Mouse (Mus musculus): ENCODE results near the gene Dhdh.
A peak's percentile ranks its signal among the peaks of the same experiment; 100 is the strongest.
"Not testable (repeated sequence)": the region's sequence is repeated elsewhere in the genome, so short reads cannot be mapped to it uniquely, and the experiment has no call there.

Dhdh gene

DNA sequence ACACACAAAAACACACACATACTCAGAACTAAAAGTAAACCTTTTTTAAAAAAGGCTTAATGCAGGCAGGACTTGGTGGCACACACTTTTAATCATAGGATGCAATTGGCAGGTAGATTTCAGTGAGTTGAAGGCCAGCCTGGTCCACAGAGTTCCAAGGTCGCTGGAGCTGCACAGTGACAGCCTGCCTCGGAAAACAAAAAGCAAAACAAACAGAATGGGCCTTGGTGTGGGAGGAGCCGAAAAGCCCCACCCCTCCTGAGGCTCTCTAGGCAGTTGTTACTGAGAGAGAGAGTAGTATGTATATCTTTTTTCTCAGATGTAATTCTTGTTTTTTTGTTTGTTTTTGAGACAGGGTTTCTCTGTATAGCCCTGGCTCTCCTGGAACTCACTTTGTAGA lies 2.7 kb upstream of the Dhdh start:
- Histone ChIP-seq H3K36me3 (ENCODE audit: control insufficient read depth, insufficient read depth, low read length, poor library complexity, severe bottlenecking) (no peaks in the 10 kb centered on the region; the same call in none of the 2 replicates), H3K27me3 (ENCODE audit: control insufficient read depth, insufficient read depth, low read length, poor library complexity, severe bottlenecking) (no peaks in the 10 kb centered on the region)
- no peak for DNase-seq (ENCODE audit: low read depth, low spot score)

DNA sequence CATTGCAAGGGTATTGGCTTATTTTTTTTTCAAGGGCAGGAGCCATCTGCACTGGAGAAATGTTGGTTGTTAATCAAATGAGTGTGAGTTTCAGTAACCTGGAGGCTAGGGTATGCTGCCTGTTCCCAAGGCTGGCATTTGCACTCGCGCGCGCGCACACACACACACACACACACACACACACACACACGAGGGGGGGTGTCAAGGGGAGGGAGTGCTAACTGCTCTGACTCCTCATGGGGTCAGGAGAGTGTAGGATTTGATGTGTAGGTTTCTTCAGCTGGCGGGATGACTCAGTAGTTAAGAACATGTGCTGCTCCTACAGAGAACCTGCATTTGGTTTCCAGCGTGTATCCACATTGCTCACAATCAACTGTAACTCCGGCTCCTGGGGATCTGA lies 2.2 kb upstream of the Dhdh start:
- Histone ChIP-seq H3K36me3 (ENCODE audit: control insufficient read depth, insufficient read depth, low read length, poor library complexity, severe bottlenecking) (no peaks in the 10 kb centered on the region; the same call in none of the 2 replicates), H3K27me3 (ENCODE audit: control insufficient read depth, insufficient read depth, low read length, poor library complexity, severe bottlenecking) (no peaks in the 10 kb centered on the region)
- no peak for DNase-seq (ENCODE audit: low read depth, low spot score)

DNA sequence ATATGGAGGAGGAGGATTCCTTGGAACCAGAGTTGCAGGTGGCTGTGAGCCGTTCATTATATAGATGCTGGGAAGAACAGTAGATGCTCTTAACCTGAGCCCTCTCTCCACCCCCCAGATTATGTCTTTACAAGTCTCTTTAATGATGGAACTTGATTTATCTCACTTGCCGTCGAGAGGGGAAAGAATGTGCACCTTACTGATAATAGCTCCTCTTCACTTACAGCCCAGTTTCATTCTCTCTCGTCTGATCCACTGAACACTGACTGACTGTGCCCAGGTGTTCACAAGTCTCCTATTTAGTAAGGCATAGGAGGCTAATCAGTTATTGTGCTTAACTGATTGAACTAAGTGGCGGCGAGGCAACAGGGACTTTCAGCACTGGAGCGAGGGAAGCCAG lies 973 bp upstream of the Dhdh start:
- DNase-seq (ENCODE audit: low read depth, low spot score) = no peak

DNA sequence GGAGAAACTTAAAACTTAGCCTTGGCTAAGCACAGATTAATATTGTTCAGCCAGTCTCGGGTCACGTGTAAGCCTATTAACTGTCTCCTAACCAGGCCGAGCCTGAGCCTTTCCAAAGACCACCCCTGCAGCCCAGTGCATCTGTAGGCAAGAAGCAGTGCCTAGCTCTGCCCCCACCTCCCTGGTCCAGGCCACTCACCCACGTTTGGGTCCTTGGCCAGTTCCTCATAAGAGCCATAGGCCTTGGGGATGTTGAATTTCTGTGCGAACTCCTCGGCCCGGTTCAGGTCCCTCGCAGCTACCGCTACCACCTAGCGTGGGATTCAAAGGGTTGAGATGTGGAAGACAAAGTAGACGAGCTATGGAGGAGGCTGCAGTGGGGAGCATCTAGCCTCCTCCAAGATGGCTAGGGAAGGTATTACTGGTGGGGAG lies 728 bp downstream of the Dhdh start:
- no peaks in the 10 kb centered on the region for H3K36me3 ChIP-seq (ENCODE audit: control insufficient read depth, insufficient read depth, low read length, poor library complexity, severe bottlenecking)
- no peak for DNase-seq (ENCODE audit: low read depth, low spot score)
- no peaks in the 10 kb centered on the region for H3K27me3 ChIP-seq (ENCODE audit: control insufficient read depth, insufficient read depth, low read length, poor library complexity, severe bottlenecking)

More for the DNA sequence above, 973 bp upstream of the Dhdh start:
- Histone ChIP-seq H3K27me3 (ENCODE audit: control insufficient read depth, insufficient read depth, low read length, poor library complexity, severe bottlenecking) (no peaks in the 10 kb centered on the region), H3K36me3 (ENCODE audit: control insufficient read depth, insufficient read depth, low read length, poor library complexity, severe bottlenecking) (no peaks in the 10 kb centered on the region)

DNA sequence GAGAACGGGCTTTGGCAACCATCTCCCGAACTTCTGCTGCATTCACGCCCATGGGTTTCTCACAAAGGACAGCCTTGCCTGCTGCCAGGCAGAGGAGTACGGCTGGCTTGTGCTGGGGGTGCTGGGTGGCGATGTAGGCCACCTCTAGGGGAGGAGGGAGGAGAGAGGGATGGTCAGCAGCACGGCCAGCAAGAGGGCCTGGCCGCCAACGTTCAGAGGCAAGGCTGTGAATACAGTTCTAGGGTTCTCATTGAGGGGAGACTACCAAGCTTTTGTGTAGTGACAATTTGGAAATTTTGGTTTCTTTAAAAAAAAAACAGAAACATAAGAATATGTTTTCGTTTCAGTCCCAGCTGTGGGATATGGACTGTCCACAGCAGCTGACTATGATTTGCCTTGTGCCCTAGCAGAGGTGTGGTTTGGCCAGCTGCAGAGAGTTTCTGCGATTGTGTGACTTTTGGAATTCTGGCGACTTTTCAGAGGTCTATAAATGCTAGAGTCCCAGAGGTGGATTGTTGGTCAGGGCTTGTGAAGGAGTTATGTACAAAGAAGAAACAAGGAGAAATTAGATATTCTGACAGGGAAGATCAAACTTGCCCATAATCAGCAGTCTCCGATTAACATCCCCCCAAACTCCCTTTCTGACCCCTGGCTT lies 1.7 kb downstream of the Dhdh start, which contains the start of gene Gm45808:
Gene Gm45808 (minus strand): TSS at position 51 of the 655 bp plus-strand sequence.
- DNase-seq (ENCODE audit: low read depth, low spot score) = no peak
- Histone ChIP-seq H3K36me3 (ENCODE audit: control insufficient read depth, insufficient read depth, low read length, poor library complexity, severe bottlenecking) (no peaks in the 10 kb centered on the region), H3K27me3 (ENCODE audit: control insufficient read depth, insufficient read depth, low read length, poor library complexity, severe bottlenecking) (no peaks in the 10 kb centered on the region)

DNA sequence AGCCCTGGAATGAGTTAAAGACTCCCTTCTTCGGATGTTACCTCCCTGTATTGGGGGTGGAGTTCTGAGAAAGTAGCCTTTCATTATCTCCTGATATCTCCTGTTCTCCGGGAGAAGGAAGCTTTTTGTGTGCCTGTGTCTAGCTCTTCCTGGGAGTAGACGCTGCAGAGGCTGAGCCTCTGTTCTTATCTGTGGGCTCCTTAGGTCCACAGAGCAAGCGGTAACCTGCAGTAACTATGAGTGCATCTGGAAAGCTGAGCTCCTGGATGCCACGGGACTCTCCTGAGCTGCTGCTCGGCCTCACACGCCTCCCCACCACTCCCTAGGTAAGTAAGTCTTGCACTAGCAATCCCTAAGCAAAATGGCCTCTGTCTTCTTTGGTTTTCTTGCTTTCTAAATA lies 2.4 kb downstream of the Dhdh start:
- Histone ChIP-seq H3K36me3 (ENCODE audit: control insufficient read depth, insufficient read depth, low read length, poor library complexity, severe bottlenecking) (no peaks in the 10 kb centered on the region), H3K27me3 (ENCODE audit: control insufficient read depth, insufficient read depth, low read length, poor library complexity, severe bottlenecking) (no peaks in the 10 kb centered on the region)
- DNase-seq (ENCODE audit: low read depth, low spot score) = no peak

DNA sequence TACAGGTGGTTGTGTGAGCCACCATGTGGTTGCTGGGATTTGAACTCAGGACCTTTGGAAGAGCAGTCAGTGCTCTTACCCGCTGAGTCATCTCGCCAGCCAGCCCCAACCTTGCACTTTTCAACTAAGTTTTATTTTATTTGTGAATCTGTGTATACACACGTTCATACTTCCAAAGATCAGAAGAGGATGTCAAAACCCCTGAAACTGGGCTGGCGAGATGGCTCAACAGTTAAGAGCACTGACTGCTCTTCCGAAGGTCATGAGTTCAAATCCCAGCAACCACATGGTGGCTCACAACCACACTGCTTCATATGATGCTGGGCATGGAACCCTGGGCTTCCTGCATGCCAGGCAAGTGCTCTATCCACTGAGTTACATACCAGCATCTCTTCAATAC lies 3.6 kb downstream of the Dhdh start:
- DNase-seq (ENCODE audit: low read depth, low spot score); H3K27me3 ChIP-seq (ENCODE audit: control insufficient read depth, insufficient read depth, low read length, poor library complexity, severe bottlenecking); H3K36me3 ChIP-seq (ENCODE audit: control insufficient read depth, insufficient read depth, low read length, poor library complexity, severe bottlenecking): not testable (repeated sequence)

DNA sequence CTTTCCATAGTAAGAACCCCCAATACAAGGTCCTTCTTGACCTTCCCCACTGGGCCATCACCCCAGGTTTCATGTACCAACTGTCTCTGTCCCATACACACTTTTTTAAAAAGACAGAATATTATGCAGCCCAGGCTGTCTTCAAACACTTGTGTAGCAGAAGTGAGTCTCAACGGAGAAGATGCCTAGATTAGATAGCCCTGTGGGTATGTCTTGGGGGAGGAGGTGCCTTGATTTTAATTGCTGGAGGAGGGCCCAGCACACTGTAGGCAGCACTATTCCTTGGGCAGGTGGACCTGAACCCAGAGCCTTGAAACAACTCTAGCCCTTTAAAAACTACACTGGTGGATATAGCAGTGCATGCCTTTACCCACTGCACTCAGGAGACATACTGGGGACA lies 6.4 kb downstream of the Dhdh start:
- no peak for DNase-seq (ENCODE audit: low read depth, low spot score)
- H3K27me3 ChIP-seq (ENCODE audit: control insufficient read depth, insufficient read depth, low read length, poor library complexity, severe bottlenecking) = no peaks in the 10 kb centered on the region
- H3K36me3 ChIP-seq (ENCODE audit: control insufficient read depth, insufficient read depth, low read length, poor library complexity, severe bottlenecking) = no peaks in the 10 kb centered on the region

DNA sequence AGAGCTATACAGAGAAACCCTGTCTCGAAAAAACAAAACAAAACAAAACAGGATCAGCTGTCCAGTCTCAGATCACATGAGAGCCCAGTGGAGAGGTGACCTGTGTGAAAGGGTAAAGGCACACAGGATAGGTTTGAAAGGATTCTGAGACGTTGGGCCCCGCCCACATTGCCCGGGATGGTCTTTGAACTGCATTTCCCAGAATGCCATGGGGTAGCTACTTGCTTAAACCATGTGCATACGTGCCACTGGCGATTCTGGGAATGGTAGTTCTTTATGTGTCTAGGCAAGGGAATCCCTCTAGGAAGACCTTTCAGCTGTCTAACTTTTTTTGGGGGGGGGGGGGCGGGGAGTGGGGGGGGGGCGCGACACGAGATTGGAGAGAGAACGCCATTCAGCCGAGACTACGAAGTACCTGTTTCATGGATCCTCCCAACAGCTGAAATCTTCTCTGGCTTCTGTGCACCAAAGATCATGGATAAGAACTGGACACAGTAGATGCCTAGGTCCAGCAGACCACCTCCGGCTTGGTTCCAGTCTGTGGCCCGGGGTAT lies 7.2 kb downstream of the Dhdh start, which contains the start of gene Tulp2:
Gene Tulp2 (plus strand): TSS at position 504 of the 554 bp plus-strand sequence.
- H3K27me3 ChIP-seq (ENCODE audit: control insufficient read depth, insufficient read depth, low read length, poor library complexity, severe bottlenecking) = no peaks in the 10 kb centered on the region
- DNase-seq (ENCODE audit: low read depth, low spot score) = peak; percentile 64

DNA sequence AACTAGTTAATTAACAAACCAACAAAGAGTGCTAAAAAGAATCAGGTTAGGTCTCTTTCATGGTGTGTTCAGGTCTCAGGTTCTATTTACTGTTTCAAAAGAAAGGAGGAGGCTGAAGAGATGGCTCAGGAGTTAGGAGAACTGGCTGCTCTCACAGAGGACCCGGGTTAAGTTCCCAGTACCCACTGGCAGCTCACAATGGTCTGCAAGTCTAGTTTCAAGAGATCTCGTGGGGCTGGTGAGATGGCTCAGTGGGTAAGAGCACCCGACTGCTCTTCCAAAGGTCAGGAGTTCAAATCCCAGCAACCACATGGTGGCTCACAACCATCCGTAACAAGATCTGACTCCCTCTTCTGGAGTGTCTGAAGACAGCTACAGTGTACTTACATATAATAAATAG lies 8.3 kb downstream of the Dhdh start:
- DNase-seq (ENCODE audit: low read depth, low spot score); H3K27me3 ChIP-seq (ENCODE audit: control insufficient read depth, insufficient read depth, low read length, poor library complexity, severe bottlenecking); H3K36me3 ChIP-seq (ENCODE audit: control insufficient read depth, insufficient read depth, low read length, poor library complexity, severe bottlenecking): not testable (repeated sequence)

More for the DNA sequence above, 7.2 kb downstream of the Dhdh start, which contains the start of gene Tulp2:
- H3K36me3 ChIP-seq (ENCODE audit: control insufficient read depth, insufficient read depth, low read length, poor library complexity, severe bottlenecking) = no peaks in the 10 kb centered on the region

DNA sequence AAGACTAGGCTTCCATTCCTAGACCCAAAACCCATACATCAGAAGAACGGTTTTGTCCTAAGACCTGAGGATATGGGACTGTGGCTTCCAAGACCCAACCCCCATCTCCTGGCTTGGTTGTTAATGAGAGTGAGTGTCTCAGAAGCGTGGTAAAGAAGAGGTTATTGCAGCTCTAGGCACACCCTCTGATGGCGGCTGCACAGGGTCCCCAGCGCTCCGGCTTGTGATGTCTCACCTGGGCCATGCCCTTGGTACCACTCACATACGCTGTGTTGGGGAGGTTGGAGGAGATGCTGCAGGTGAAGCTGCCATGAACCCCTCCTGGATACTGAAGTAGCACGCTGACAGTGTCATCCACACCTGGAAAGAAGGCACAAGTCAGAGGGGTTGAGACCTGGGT lies 9.8 kb downstream of the Dhdh start:
- no peaks in the 10 kb centered on the region for H3K27me3 ChIP-seq (ENCODE audit: control insufficient read depth, insufficient read depth, low read length, poor library complexity, severe bottlenecking)
- H3K36me3 ChIP-seq (ENCODE audit: control insufficient read depth, insufficient read depth, low read length, poor library complexity, severe bottlenecking) = no peaks in the 10 kb centered on the region
- DNase-seq (ENCODE audit: low read depth, low spot score) = no peak

DNA sequence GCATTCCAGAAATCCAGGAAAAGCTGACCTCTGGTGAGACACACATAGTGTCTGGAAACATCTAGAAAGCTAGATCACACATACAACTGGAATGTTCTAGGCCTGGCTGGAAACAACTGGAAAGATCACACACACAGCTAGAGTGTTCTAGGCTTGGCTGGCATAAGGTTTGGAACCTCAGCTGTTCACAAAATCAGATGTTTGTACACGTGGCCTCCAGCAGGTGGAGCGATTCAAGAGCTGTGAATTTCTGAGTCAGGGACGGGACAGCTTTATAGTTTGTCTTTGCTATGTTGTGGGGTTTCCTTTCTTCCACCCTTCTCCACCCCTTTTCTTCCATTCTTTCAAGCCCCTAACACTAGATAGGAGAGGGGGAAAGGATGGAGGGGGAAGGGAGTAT lies 11.6 kb downstream of the Dhdh start:
- no peaks in the 10 kb centered on the region for H3K36me3 ChIP-seq (ENCODE audit: control insufficient read depth, insufficient read depth, low read length, poor library complexity, severe bottlenecking)

DNA sequence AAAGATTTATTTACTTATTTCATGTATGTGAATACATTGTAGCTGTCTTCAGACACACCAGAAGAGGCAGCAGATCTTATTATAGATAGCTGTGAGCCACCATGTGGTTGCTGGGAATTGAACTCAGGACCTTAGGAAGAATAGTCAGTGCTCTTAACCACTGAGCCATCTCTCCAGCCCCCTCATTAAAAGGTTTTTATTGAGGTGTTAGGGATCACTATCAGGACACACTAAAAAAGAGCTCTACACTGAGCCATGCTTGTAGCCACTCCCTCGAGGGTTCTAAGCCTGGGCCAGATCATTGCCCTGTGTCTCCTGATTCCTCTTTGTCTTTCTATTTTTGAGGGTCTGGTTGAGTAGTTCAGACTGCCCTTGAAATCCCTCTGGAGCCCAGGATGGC lies 12.2 kb downstream of the Dhdh start:
- no peaks in the 10 kb centered on the region for H3K27me3 ChIP-seq (ENCODE audit: control insufficient read depth, insufficient read depth, low read length, poor library complexity, severe bottlenecking)
- no peaks in the 10 kb centered on the region for H3K36me3 ChIP-seq (ENCODE audit: control insufficient read depth, insufficient read depth, low read length, poor library complexity, severe bottlenecking)
- no peak for DNase-seq (ENCODE audit: low read depth, low spot score)

More for the DNA sequence above, 11.6 kb downstream of the Dhdh start:
- peak; percentile 76 for DNase-seq (ENCODE audit: low read depth, low spot score)
- no peaks in the 10 kb centered on the region for H3K27me3 ChIP-seq (ENCODE audit: control insufficient read depth, insufficient read depth, low read length, poor library complexity, severe bottlenecking)

DNA sequence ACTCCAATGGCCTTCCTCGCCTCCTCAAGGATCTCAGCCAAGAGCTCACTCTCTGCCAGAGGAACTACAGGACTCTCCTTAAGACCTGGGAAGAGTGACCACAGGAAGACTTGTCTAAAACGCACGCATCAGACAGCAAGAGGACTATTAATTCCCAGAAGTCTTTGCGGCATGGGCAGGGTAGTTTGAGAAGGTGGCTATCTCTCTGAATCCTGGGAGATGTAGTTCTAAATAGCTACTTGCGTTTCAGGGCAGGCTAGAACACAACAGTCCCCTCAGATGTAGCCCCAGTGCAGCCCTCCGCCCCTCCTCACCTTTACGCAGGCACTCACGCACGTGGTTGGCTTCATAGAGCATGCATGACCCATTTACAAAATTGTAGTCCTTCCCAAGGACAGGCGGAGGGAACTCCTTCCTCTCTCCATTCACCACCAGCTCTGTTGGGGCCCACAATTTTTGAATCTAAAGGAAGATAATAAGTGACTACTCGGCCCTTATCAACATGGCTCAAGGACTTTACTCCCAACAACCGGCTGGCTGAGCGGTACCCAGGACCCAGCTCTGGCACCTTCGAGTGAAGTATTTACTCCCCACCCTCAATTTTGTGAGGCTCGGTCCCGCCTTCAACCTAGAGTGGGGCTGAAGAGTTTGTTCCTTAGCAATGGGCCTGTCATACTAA lies 13.2 kb downstream of the Dhdh start:
- DNase-seq (ENCODE audit: low read depth, low spot score) = no peak

DNA sequence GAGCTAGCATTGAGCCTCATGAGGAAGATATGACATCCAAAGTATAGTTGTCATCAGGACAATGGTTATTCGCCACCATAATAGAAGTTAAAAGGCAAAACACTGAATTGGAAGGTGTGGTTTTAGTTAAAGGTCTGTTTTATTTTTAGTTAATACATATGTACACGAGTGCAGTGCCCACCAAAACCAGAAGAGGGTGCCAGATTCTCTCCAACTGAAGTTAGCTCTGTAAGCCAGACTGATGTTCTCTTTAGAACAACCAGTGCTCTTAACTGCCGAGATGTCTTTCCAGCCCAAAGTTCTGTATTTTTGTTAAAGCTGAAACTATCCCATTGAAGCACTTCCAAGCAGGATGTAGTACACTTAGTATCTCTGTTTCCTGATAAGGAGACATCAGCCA lies 17.7 kb downstream of the Dhdh start:
- Histone ChIP-seq H3K36me3 (ENCODE audit: control insufficient read depth, insufficient read depth, low read length, poor library complexity, severe bottlenecking) (no peaks in the 10 kb centered on the region), H3K27me3 (ENCODE audit: control insufficient read depth, insufficient read depth, low read length, poor library complexity, severe bottlenecking) (no peaks in the 10 kb centered on the region)
- DNase-seq (ENCODE audit: low read depth, low spot score) = peak; percentile 87

More for the DNA sequence above, 13.2 kb downstream of the Dhdh start:
- Histone ChIP-seq H3K27me3 (ENCODE audit: control insufficient read depth, insufficient read depth, low read length, poor library complexity, severe bottlenecking) (no peaks in the 10 kb centered on the region), H3K36me3 (ENCODE audit: control insufficient read depth, insufficient read depth, low read length, poor library complexity, severe bottlenecking) (no peaks in the 10 kb centered on the region)
